Mouse (Mus musculus) CH12.LX (cell line): ENCODE results near the gene Fgfr2. TPM values are rescaled to one million over a fixed set of nuclear protein-coding genes. Genes with fewer than 3 reads are reported as not detected.

Source experiments
- DNase-seq: peaks from one replicate; pipeline ENCODE4 v3.0.0-alpha.2; 2013; ENCODE audit errors: extremely low read depth
- H3K27ac ChIP-seq: 2 replicates; pipeline ENCODE4 v1.5.1; 2012; ENCODE audit warnings: low read depth, mild to moderate bottlenecking, control low read depth, moderate library complexity; ENCODE audit not compliant: insufficient read depth
- H3K27me3 ChIP-seq: replicated peaks from 2 replicates; pipeline ENCODE3; 2012; ENCODE audit warnings: inconsistent platforms
- H3K36me3 ChIP-seq, 2 experiments: replicated peaks in 1 of 2; 2 replicates each; pipeline versions ENCODE3 to v1.6.1; 2012; ENCODE audit warnings: inconsistent platforms in 1 of 2, low read length in 1 of 2, mild to moderate bottlenecking in 1 of 2, mixed read lengths in 1 of 2, moderate library complexity in 1 of 2; ENCODE audit not compliant: control insufficient read depth in 1 of 2, insufficient read depth in 1 of 2
- H3K4me1 ChIP-seq, 2 experiments: 2 replicates each; pipeline ENCODE4 v1.6.1; 2012; ENCODE audit warnings: inconsistent platforms in 1 of 2, moderate library complexity in 1 of 2; ENCODE audit not compliant: insufficient read depth in 2 of 2, control insufficient read depth in 1 of 2
- H3K4me2 ChIP-seq: 2 replicates; pipeline ENCODE4 v1.6.1; 2012; ENCODE audit warnings: low read depth, mild to moderate bottlenecking, control low read depth; ENCODE audit not compliant: poor library complexity, insufficient read depth, severe bottlenecking
- H3K4me3 ChIP-seq, 3 experiments: fragments of 150-350 bp in 1 of 3; sonication (generic) in 1 of 3; replicated peaks in 1 of 3; 2 replicates each; pipeline versions ENCODE3 to v1.5.1; 2011 to 2012; ENCODE audit warnings: low read depth in 2 of 3, low read length in 2 of 3, mild to moderate bottlenecking in 2 of 3, moderate library complexity in 2 of 3, control low read depth in 1 of 3, improper control_type of control experiment in 1 of 3, inconsistent platforms in 1 of 3, mixed read lengths in 1 of 3; ENCODE audit not compliant: poor library complexity in 1 of 3
- H3K79me2 ChIP-seq: replicated peaks from 2 replicates; pipeline ENCODE4 v1.6.1; 2012; ENCODE audit warnings: mild to moderate bottlenecking, moderate library complexity; ENCODE audit not compliant: control insufficient read depth, poor library complexity, insufficient read depth, severe bottlenecking; ENCODE audit errors: extremely low read depth
- H3K9ac ChIP-seq: 2 replicates; pipeline ENCODE4 v1.6.1; 2012; ENCODE audit warnings: low read depth, mild to moderate bottlenecking, control low read depth, moderate library complexity; ENCODE audit not compliant: insufficient read depth
- H3K9me3 ChIP-seq: replicated peaks from 2 replicates; pipeline ENCODE3; 2012; ENCODE audit warnings: low read length, inconsistent platforms, mixed read lengths
- BHLHE40 ChIP-seq: IDR thresholded peaks from 2 replicates; pipeline ENCODE4 v1.6.1; 2011; ENCODE audit warnings: mild to moderate bottlenecking, low read depth, low read length, improper control_type of control experiment
- CHD1 ChIP-seq: IDR thresholded peaks from 2 replicates; pipeline ENCODE4 v1.6.1; 2012; ENCODE audit warnings: low read depth, low read length, improper control_type of control experiment, inconsistent platforms
- CHD2 ChIP-seq: IDR thresholded peaks from 2 replicates; pipeline ENCODE4 v1.6.1; 2011; ENCODE audit warnings: low read length, improper control_type of control experiment
- CTCF ChIP-seq, 2 experiments: IDR thresholded peaks in 1 of 2; conservative IDR thresholded peaks in 1 of 2; 2 replicates each; pipeline ENCODE4 v1.5.1; 2011 to 2012; ENCODE audit warnings: low read depth in 2 of 2, low read length in 2 of 2, improper control_type of control experiment in 1 of 2, inconsistent platforms in 1 of 2, mild to moderate bottlenecking in 1 of 2, moderate library complexity in 1 of 2
- E2F4 ChIP-seq: IDR thresholded peaks from 2 replicates; pipeline ENCODE4 v1.6.1; 2011; ENCODE audit warnings: low read depth, low read length, improper control_type of control experiment; ENCODE audit not compliant: insufficient replicate concordance
- ELF1 ChIP-seq: IDR thresholded peaks from 2 replicates; pipeline ENCODE4 v1.6.1; 2014; ENCODE audit warnings: low read depth, mild to moderate bottlenecking, inconsistent platforms, low read length, improper control_type of control experiment
- EP300 ChIP-seq: IDR thresholded peaks from 2 replicates; pipeline ENCODE4 v1.6.1; 2011; ENCODE audit warnings: low read length, improper control_type of control experiment
- ETS1 ChIP-seq: conservative IDR thresholded peaks from 2 replicates; pipeline ENCODE4 v1.6.1; 2012; ENCODE audit warnings: low read depth, mild to moderate bottlenecking, inconsistent platforms, low read length, improper control_type of control experiment, moderate library complexity
- GABPA ChIP-seq: IDR thresholded peaks from 2 replicates; pipeline ENCODE4 v1.6.1; 2012; ENCODE audit warnings: low read depth, low read length, improper control_type of control experiment, inconsistent platforms; ENCODE audit not compliant: insufficient replicate concordance
- IRF4 ChIP-seq: IDR thresholded peaks from 2 replicates; pipeline ENCODE4 v1.6.1; 2014; ENCODE audit warnings: low read depth, mild to moderate bottlenecking, inconsistent platforms, low read length, improper control_type of control experiment
- JUN ChIP-seq: IDR thresholded peaks from 2 replicates; pipeline ENCODE4 v1.6.1; 2011; ENCODE audit warnings: low read depth, mild to moderate bottlenecking, low read length, improper control_type of control experiment, moderate library complexity; ENCODE audit not compliant: insufficient read depth
- JUND ChIP-seq: conservative IDR thresholded peaks from 2 replicates; pipeline ENCODE4 v1.6.1; 2011; ENCODE audit warnings: low read depth, low read length, improper control_type of control experiment
- KAT2A ChIP-seq: IDR thresholded peaks from 2 replicates; pipeline ENCODE4 v1.6.1; 2012; ENCODE audit warnings: low read length, improper control_type of control experiment, inconsistent platforms; ENCODE audit not compliant: insufficient replicate concordance
- MAFK ChIP-seq: IDR thresholded peaks from 2 replicates; pipeline ENCODE4 v1.6.1; 2011; ENCODE audit warnings: low read length, improper control_type of control experiment; ENCODE audit not compliant: insufficient replicate concordance
- MEF2A ChIP-seq: IDR thresholded peaks from 2 replicates; pipeline ENCODE4 v1.6.1; 2014; ENCODE audit warnings: low read depth, mild to moderate bottlenecking, inconsistent platforms, low read length, improper control_type of control experiment, borderline replicate concordance
- MXI1 ChIP-seq: IDR thresholded peaks from 2 replicates; pipeline ENCODE4 v1.6.1; 2011; ENCODE audit warnings: mild to moderate bottlenecking, low read depth, low read length, improper control_type of control experiment
- MYC ChIP-seq: IDR thresholded peaks from 2 replicates; pipeline ENCODE4 v1.6.1; 2011; ENCODE audit warnings: low read depth, mild to moderate bottlenecking, improper control_type of control experiment, low read length
- NELFE ChIP-seq: IDR thresholded peaks from 2 replicates; pipeline ENCODE4 v1.6.1; 2011; ENCODE audit warnings: low read depth, low read length, improper control_type of control experiment
- NRF1 ChIP-seq: IDR thresholded peaks from 2 replicates; pipeline ENCODE4 v1.6.1; 2014; ENCODE audit warnings: low read depth, mild to moderate bottlenecking, inconsistent platforms, low read length, improper control_type of control experiment, moderate library complexity
- POLR2A ChIP-seq: IDR thresholded peaks from 2 replicates; pipeline ENCODE4 v1.6.1; 2011; ENCODE audit warnings: low read depth, mild to moderate bottlenecking, improper control_type of control experiment, low read length
- POLR2AphosphoS2 ChIP-seq: IDR thresholded peaks from 2 replicates; pipeline ENCODE4 v1.6.1; 2011; ENCODE audit warnings: low read depth, low read length, improper control_type of control experiment
- RAD21 ChIP-seq: IDR thresholded peaks from 2 replicates; pipeline ENCODE4 v1.6.1; 2011; ENCODE audit warnings: low read depth, mild to moderate bottlenecking, low read length, improper control_type of control experiment, moderate library complexity
- RCOR1 ChIP-seq: conservative IDR thresholded peaks from 2 replicates; pipeline ENCODE4 v1.6.1; 2012; ENCODE audit warnings: low read depth, mild to moderate bottlenecking, inconsistent platforms, low read length, improper control_type of control experiment
- SMC3 ChIP-seq: IDR thresholded peaks from 2 replicates; pipeline ENCODE4 v1.6.1; 2011; ENCODE audit warnings: low read depth, low read length, improper control_type of control experiment
- TBP ChIP-seq: conservative IDR thresholded peaks from 2 replicates; pipeline ENCODE4 v1.6.1; 2011; ENCODE audit warnings: low read depth, low read length, improper control_type of control experiment
- TCF12 ChIP-seq: IDR thresholded peaks from 2 replicates; pipeline ENCODE4 v1.6.1; 2014; ENCODE audit warnings: low read depth, mild to moderate bottlenecking, inconsistent platforms, low read length, improper control_type of control experiment
- USF2 ChIP-seq: conservative IDR thresholded peaks from 2 replicates; pipeline ENCODE4 v1.6.1; 2011; ENCODE audit warnings: low read depth, low read length, improper control_type of control experiment
- ZC3H11A ChIP-seq: IDR thresholded peaks from 2 replicates; pipeline ENCODE4 v1.6.1; 2012; ENCODE audit warnings: low read depth, mild to moderate bottlenecking, inconsistent platforms, low read length, improper control_type of control experiment
- ZKSCAN1 ChIP-seq: IDR thresholded peaks from 2 replicates; pipeline ENCODE4 v1.6.1; 2012; ENCODE audit warnings: low read depth, inconsistent platforms, low read length, improper control_type of control experiment, borderline replicate concordance
- ZNF384 ChIP-seq: IDR thresholded peaks from 2 replicates; pipeline ENCODE4 v1.6.1; 2012; ENCODE audit warnings: low read depth, low read length, improper control_type of control experiment, inconsistent platforms
- dilution Hi-C: fragments of 300-500 bp; cut with MboI; formaldehyde crosslinking; loops from 2 replicates; pipeline ENCODE4 v1.14.3; 2020; ENCODE audit warnings: low sequenced_read_pairs; ENCODE audit not compliant: extremely low pct_unique_long_range_greater_than_20kb, extremely low pct_ligation_motif_present
- in situ Hi-C: fragments of 300-500 bp; cut with MboI; formaldehyde crosslinking; loops from 3 replicates; pipeline ENCODE4 v1.14.3; 2019; ENCODE audit warnings: low sequenced_read_pairs, low pct_ligation_motif_present, low pct_unique_long_range_greater_than_20kb, mixed read lengths
- polyA plus RNA-seq: library from polyadenylated mRNA; unstranded; fragments of >175 nt; gene quantifications from 2 replicates; pipeline ENCODE4 v1.2.1, GENCODE M21; 2012; ENCODE audit warnings: low read depth; ENCODE audit not compliant: insufficient read length
- total RNA-seq, 2 experiments: library from RNA; depleted of rRNA; stranded (reverse); fragments of 300-350 nt in 1 of 2; fragments of >200 nt in 1 of 2; gene quantifications; 2 replicates each; pipeline ENCODE4 v1.2.3; 2012 to 2014

Gene Fgfr2
- total and polyA plus RNA-seq, 3 experiments, result not detected

DNA sequence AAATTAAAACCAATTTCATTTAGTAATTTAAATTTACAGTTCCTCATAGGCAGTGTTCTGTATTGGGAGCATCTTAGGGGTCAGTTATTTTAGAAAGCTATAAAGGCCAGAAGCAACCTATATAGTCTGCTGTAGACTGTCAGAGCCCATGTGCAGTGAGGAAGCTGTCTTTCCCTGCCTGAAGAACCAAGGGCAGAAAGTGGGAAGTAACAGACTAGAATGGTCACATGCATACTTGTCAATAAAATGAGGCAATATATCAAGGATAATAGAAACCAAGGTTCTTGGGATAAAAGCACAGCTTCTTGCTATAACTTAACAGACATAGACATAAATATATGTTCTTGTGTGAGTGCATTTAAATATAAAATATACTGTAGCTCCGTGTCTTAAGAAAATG is 2220.2 kb downstream of the Fgfr2 start:
- Histone ChIP-seq H3K79me2 (no peaks in the 10 kb centered on the region), H3K4me3 (no peak overlapping the region), H3K4me2 (no peak overlapping the region), H3K27me3 (peaks cover 2% of the 10 kb centered on the region), H3K27ac (no peak overlapping the region), H3K36me3 (no peaks in the 10 kb centered on the region), H3K4me1 (peaks cover 8 to 10% of the 10 kb centered on the region in 2 experiments), H3K9ac (no peak overlapping the region), H3K9me3 (no peaks in the 10 kb centered on the region)
- DNase-seq, result no peak
- dilution Hi-C loops (no loop called here), in situ Hi-C loops (no loop called here)
- TF ChIP-seq MAFK (no peak), CHD2 (no peak), NELFE (no peak), BHLHE40 (no peak), MEF2A (no peak), NRF1 (no peak), E2F4 (no peak), JUN (no peak), SMC3 (no peak), IRF4 (no peak), CHD1 (no peak), ZKSCAN1 (no peak), GABPA (no peak), RAD21 (no peak), ZC3H11A (no peak), EP300 (no peak), POLR2AphosphoS2 (no peak), TCF12 (no peak)

DNA sequence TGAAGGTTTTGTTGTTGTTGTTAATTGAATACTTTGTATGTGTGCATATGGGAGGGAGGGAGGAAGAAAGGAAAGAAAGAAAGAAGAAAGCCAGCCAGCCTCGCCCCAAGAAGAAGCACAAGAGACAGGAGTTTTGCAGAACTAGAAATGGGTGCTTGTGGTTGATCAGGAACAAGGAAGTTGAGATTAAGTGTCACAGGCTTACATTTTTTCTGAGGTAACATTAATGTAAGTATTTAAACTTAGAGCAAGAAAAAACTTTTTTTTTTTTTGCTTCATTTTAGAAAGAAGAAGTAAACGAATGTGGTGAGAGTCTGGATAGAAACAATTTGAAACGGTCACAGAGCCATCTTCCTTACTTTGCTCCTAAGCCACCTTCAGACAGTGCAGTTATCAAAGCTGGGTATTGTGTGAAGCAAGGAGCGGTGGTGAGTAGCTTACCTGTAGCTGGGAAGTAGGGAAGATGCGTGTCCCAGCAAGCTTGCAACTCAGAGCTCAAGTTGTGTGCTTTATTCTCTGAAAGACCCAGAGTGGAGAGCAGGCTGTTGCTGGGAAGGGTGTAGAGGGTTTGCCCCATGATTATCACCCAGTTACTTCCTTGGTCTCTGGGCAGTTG is 2222.8 kb downstream of the Fgfr2 start:
- Histone ChIP-seq H3K4me2 (no peak overlapping the region), H3K36me3 (no peaks in the 10 kb centered on the region), H3K27me3 (no peaks in the 10 kb centered on the region), H3K9me3 (no peaks in the 10 kb centered on the region), H3K9ac (no peak overlapping the region), H3K4me3 (no peak overlapping the region), H3K79me2 (no peaks in the 10 kb centered on the region), H3K27ac (no peak overlapping the region), H3K4me1 (peaks cover 8 to 20% of the 10 kb centered on the region in 2 experiments)
- DNase-seq, result no peak
- dilution Hi-C loops, result no loop called here
- in situ Hi-C loops, result no loop called here
- TF ChIP-seq JUND (no peak), MXI1 (no peak), RCOR1 (no peak), ELF1 (no peak), EP300 (no peak), TCF12 (no peak), CTCF (conservative IDR thresholded peaks at IDR 0.05 in 1 of 2, IDR thresholded peaks at IDR 0.05 in 1 of 2; ENCODE audit: low read depth in 2 of 2, low read length in 2 of 2) (no peak), MYC (no peak), POLR2A (no peak), ETS1 (no peak), KAT2A (no peak), TBP (no peak), USF2 (no peak), BHLHE40 (no peak), SMC3 (no peak), ZNF384 (no peak), MAFK (no peak)
